Mouse (Mus musculus) cerebellum, adult 11 months (tissue): ENCODE results near the gene Psmd1.

Experiments used
- DNase-seq: peaks from one replicate; pipeline ENCODE4 v3.0.0; 2022

The Psmd1 gene

GRCm38 (mm10) chr1:86062523-86062922 is 1.7 kb upstream of the Psmd1 start:
- DNase-seq, result no peak

GRCm38 (mm10) chr1:86076565-86076964 is 12.4 kb downstream of the Psmd1 start:
- DNase-seq, result no peak

GRCm38 (mm10) chr1:86094413-86094812 is 30.2 kb downstream of the Psmd1 start:
- DNase-seq, result no peak

DNA sequence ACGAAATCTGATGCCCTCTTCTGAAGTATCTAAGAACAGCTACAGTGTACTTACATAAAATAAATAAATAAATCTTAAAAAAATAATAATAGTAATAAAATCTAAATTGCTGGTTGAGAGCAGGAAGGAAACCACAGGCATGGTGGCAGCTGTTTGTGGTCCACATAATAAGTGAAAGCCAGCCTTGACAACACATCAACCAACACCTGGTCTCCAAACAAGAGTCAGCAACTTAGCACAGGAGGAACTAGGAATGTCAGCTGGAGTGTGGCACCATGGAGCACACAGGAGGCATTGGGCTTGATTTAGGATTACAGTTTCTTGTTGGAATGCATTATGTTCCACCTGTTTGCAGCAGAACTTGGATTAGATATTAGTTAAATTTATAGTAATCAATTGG is 40.9 kb downstream of the Psmd1 start:
- no peak for DNase-seq

- DNase-seq, result no peak
Observed at GRCm38 (mm10) chr1:86111779-86112178, 47.6 kb downstream of the Psmd1 start, which contains the start of gene Htr2b. Htr2b (minus strand) TSS chr1:86111970.

DNA sequence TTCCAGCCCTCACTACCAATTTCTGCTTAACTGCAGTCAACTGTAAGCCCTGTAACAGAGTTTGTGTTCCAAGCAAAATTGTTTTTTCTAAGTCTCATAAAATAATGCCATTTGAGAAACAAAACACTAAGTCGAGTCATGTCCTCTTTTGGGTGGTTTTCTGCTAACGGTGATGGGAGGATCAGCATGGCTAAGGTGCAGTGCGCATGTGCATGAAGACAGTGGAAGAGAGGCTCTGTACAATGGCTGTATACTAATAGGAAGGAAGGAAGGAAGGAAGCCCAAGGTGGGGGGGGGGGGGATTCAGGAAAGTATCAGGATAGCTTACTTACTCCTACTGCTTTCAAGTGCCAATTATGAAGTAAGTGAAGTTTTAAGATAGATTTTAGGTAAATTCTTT is 50.0 kb downstream of the Psmd1 start:
- no peak for DNase-seq

DNA sequence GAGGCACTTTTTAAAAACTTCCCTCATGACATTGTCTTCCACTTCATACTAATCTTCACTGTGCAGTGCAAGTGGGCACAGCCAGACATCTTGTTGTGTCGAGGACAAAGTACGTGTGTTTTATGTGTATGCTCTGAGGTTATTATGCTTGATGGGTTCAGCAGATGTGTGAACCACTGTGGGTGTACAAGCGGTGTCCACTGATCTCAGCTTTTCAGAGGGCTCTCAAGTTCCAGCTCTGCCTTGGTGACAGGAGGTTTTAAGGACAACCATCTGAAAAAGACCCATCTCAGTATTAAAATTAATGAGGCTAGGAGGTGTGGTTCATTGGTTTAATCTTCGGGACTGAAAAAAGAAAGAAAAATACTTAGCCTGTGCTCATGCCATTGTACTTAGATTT is 55.4 kb downstream of the Psmd1 start:
- DNase-seq, result no peak

- no peak for DNase-seq
Observed at GRCm38 (mm10) chr1:86126036-86126435, 61.8 kb downstream of the Psmd1 start.

- DNase-seq, result no peak
Observed at GRCm38 (mm10) chr1:86133337-86133736, 69.2 kb downstream of the Psmd1 start, which contains the start of gene Gm21972. Gm21972 (plus strand) TSS chr1:86133637.

DNA sequence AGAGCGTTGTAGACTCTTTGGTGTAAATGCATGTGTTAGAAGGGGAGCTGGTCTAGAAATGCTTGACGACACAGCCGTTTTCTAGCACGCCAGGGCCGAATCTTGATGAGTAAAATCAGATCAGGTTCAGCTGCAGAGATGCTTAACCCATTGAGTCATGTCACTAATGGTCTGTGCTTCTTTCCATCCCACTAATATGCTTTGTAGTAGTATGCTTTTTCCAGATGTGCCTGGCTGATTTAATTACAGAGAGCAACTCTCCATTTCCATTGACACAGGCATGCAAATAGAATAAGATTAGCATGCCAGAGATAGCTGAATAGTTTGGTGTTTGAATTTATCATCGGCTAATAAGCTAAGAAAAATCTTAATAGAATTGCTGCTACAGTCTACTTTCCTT is 71.1 kb downstream of the Psmd1 start:
- DNase-seq, result no peak

- no peak for DNase-seq
Observed at GRCm38 (mm10) chr1:86141081-86141480, 76.9 kb downstream of the Psmd1 start.

- DNase-seq, result no peak
Observed at GRCm38 (mm10) chr1:86143165-86143564, 79.0 kb downstream of the Psmd1 start.

DNA sequence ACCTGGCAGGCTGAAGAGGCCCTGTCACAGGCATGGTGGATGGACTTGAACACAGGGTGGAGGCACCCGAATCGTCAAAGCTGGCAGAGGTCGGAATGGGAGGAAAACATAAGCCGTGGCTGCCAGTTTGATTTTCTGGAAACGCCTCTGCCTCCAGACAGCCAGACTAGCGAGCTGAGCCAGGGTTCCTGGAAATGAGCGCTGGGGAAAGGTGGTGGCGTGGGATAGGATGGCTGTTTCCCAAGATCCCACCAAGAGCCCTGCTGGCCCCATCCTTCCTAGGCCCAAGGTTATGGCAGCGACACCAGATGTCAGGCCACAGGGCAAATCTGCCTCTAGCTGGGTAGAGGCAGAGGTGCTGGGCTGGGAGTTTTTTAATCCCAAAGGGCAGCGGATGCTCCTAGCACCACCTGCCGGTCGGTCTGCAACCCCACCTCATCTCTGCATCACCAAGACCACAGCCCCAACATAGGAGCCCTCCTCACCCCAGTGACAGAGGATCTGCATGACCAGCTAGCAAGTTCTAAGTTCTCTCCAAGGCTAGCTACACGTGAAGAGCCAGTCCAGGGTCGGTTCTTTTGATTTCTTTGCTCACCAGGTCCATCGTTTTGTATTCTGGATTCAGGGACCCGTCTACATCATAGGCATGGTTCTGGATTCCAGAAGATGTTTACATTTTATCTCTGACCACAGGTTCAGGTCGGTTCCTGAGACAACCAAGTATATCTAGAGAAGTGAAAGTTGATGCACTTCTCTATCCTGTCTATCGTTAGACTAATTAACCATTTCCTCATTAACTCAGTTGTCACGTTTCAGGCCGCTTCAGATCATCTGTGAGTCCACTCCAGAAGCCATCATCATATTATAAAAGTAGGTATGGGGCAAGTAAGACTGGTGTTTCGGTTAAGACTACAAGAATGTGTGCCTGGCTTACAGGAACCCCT is 80.1 kb downstream of the Psmd1 start:
- no peak for DNase-seq

DNA sequence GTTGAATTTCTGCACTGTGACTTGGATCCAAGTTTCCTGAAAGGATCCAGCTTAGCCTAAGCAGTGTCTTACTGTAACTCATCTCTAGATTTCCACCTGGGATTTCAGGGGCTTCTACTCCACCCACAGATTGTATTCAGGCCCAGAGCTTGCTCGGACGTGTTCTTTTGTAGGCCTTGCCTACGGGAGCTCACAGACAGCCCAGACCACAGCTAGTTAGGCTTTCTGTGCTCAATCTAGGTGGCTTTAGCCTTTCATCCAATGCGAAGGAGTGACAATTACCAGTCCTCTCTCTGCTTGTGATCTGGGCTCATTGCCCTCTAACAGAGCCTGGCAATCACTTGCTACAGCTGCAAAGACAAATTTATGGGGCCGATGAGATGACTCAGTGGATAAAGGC is 82.1 kb downstream of the Psmd1 start:
- no peak for DNase-seq

DNA sequence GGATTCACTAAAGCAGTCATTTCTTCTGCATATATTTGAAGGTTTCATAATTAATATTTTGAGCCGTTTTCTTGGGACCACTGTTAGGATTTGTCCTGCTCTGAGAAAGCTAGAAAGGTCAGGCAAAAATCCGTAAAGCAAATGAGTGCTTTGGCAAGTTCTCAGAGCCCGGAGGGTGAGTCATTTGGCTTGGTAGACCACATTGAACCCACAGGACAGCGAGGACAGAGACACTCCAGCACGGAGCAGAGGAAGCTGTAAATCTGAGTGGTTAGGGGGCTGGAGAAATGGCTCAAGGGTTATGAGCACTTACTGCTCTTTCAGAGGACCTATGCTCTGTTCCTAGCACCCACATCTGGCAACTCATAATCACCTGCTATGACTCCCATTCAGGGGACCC is 83.4 kb downstream of the Psmd1 start:
- DNase-seq, result no peak

DNA sequence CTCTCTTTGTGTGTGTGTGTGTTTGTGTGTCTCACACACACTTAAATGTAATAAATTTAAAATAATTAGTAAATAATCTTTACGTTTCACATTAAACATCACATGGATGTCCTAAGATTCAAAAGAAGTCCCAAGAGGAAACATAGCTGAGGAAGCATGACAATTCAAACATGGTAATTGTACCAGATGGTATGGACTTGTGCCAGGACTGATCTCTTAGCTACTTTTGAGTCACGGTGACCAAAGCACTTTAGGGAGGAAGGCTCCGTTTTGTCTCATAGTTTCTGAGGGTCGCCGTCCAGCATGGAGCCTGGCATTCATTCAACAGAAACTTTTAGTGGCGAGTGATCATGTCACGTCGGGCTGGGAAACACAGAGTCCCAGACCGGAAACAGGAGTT is 84.0 kb downstream of the Psmd1 start:
- DNase-seq, result no peak

DNA sequence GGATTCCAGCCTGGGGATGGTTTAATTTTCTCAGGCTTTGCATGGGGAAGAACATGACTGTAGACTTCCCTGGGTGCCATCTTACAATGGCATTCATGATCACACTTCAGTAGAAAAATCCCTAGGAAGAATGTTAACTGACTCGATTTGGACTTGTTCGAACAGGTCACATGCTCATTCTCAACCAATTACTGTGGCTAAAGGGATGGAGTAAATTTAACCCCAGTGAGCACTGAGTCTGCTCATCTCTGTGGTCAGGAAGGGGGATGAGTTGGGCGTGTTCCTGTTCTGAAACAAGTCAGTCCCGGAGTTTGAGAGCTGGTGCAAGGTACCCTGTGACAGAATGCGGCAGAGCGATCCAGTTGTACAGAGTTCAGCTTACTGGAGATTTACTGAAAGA is 86.7 kb downstream of the Psmd1 start:
- no peak for DNase-seq

GRCm38 (mm10) chr1:86151376-86151775 is 87.2 kb downstream of the Psmd1 start:
- DNase-seq, result no peak

GRCm38 (mm10) chr1:86152618-86153017 is 88.4 kb downstream of the Psmd1 start:
- DNase-seq, result no peak

DNA sequence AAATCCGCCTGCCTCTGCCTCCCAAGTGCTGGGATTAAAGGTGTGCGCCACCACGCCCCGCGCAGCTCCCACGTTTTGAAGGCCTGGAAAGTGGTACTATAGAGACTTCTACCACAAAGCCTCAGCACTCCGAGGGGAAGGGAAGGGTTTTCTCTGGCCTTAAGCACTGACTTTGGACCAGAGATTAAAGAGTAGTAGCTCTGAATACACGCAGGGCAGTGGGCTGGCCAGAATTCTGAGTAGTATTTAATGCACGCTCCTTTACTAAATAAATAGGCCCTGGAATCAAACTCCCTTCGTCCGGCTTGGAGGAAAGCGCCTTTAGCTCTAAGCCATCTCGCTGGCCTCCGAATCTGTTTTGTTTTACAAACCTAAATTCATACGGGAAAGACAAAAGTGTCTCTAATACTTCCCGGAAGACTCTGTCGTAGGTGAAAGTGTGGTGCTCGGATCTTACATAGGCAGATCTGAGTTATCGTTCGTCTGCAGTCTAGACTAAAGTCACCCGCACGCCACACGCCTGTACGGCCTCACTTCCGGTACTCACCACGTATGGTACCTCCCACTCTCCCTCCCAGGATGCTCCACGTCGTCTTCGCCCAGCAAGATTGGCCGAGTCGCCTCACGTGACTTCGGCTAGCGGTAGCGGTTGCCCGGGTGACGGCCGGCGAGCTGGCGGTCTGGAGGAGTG is 90.1 kb downstream of the Psmd1 start, which contains the start of gene Armc9:
Armc9 (plus strand) TSS at position 648 of the 691 bp plus-strand sequence.
- peak; percentile 89 for DNase-seq

DNA sequence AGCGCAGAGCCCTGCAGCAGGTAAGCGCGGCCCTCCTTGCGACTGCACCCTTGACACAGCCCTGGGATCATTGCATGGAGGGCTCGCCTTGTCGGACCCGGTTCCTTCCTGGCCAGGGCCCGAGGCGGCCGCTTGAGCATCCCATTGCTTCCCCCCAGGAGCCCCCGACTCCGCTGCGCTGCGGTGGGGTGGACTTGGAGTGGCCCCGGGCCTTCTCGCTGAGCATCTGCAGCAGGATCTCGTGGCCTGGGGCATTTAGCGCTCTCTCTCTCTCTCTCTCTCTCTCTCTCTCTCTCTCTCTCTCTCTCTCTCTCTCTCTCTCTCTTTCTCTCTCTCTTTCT is 90.6 kb downstream of the Psmd1 start:
- DNase-seq, result no peak

DNA sequence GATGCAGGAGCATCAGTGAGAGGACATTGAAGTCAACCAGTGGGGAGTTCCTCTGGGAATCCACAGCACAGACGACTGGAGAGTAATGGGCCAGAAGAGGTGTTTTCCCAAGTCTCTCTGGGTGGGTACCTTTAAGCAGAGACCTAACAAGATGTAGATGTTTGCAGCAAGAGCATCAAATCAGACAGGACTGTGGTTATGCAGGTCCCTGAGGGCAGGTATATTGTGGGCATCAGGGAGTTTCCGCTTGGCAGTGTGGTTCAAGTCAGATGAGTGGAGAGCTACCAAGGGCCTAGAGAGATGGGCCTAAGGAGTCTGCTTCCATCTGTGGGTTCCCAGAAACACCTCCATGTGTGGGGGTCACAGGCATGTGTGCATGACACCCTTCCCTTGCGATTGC is 91.9 kb downstream of the Psmd1 start:
- DNase-seq, result no peak

- no peak for DNase-seq
Observed at GRCm38 (mm10) chr1:86156595-86156994, 92.4 kb downstream of the Psmd1 start.

DNA sequence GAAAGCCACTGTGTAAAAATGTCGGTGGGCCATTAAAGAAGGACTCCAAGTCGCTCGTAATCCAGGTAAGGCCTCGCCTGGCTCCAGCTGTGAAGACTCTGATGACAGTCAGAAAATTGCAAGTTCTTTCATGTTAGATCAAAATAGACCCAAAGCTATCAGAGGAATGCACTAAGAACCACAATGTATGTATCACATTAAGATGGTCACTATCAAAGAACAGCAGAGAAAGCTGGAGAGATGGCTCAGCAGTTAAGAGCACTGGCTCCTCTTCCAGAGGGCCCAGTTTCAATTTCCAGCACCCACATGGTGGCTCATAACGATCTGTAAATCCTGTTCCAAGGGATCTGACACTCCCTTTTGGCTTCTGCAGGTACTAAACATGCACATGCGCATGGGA is 95.9 kb downstream of the Psmd1 start:
- no peak for DNase-seq
